Mouse (Mus musculus) MEL (cell line): ENCODE results near the gene Thbs3. TPM values are rescaled to one million over a fixed set of nuclear protein-coding genes. Genes with fewer than 3 reads are reported as not detected.
A peak's percentile ranks its signal among the peaks of the same experiment; 100 is the strongest.

ENCODE experiments used
- DNase-seq: peaks from one replicate; pipeline ENCODE4 v3.0.0; 2011; ENCODE audit warnings: low read depth, low spot score
- H3K27ac ChIP-seq: 2 replicates; pipeline ENCODE4 v1.5.1; 2012; ENCODE audit warnings: low read depth, mild to moderate bottlenecking, control low read depth, low read length, moderate library complexity; ENCODE audit not compliant: control insufficient read depth
- H3K27me3 ChIP-seq, 2 experiments: fragments of 150-350 bp in 1 of 2; sonication (generic) in 1 of 2; 2 replicates each; pipeline ENCODE4 v1.6.1; 2012; ENCODE audit warnings: low read length in 2 of 2, mild to moderate bottlenecking in 2 of 2, improper control_type of control experiment in 1 of 2, moderate library complexity in 1 of 2; ENCODE audit not compliant: insufficient read depth in 2 of 2, control insufficient read depth in 1 of 2
- H3K36me3 ChIP-seq, 2 experiments: 2 replicates each; pipeline ENCODE4 v1.6.1; 2012 to 2014; ENCODE audit warnings: low read length in 2 of 2, improper control_type of control experiment in 1 of 2, inconsistent platforms in 1 of 2, mild to moderate bottlenecking in 1 of 2; ENCODE audit not compliant: insufficient read depth in 2 of 2, control insufficient read depth in 1 of 2
- H3K4me1 ChIP-seq, 2 experiments: fragments of 150-350 bp in 1 of 2; sonication (generic) in 1 of 2; 2 replicates each; pipeline ENCODE4 v1.6.1; 2012; ENCODE audit warnings: low read length in 2 of 2, improper control_type of control experiment in 1 of 2, mild to moderate bottlenecking in 1 of 2; ENCODE audit not compliant: insufficient read depth in 2 of 2, control insufficient read depth in 1 of 2
- H3K4me3 ChIP-seq, 2 experiments: fragments of 150-350 bp in 1 of 2; sonication (generic) in 1 of 2; 2 replicates each; pipeline ENCODE4 v1.5.1; 2012; ENCODE audit warnings: low read depth in 2 of 2, low read length in 2 of 2, mild to moderate bottlenecking in 2 of 2, moderate library complexity in 2 of 2, control low read depth in 1 of 2, improper control_type of control experiment in 1 of 2; ENCODE audit not compliant: control insufficient read depth in 1 of 2, insufficient read depth in 1 of 2
- H3K79me2 ChIP-seq: 2 replicates; pipeline ENCODE4 v1.6.1; 2012; ENCODE audit warnings: mild to moderate bottlenecking, low read length, moderate library complexity; ENCODE audit not compliant: control insufficient read depth, poor library complexity, insufficient read depth
- H3K9ac ChIP-seq: 2 replicates; pipeline ENCODE4 v1.6.1; 2012; ENCODE audit warnings: low read depth, mild to moderate bottlenecking, control low read depth, low read length, moderate library complexity; ENCODE audit not compliant: control insufficient read depth, poor library complexity, severe bottlenecking
- H3K9me3 ChIP-seq: fragments of 150-350 bp; sonication (generic); replicated peaks from 2 replicates; pipeline ENCODE4 v1.6.1; 2012; ENCODE audit warnings: mild to moderate bottlenecking, low read length, improper control_type of control experiment, moderate library complexity; ENCODE audit not compliant: insufficient read depth
- BHLHE40 ChIP-seq: IDR thresholded peaks from 2 replicates; pipeline ENCODE4 v1.6.1; 2012; ENCODE audit warnings: low read depth, mild to moderate bottlenecking, inconsistent platforms, low read length, improper control_type of control experiment, borderline replicate concordance
- CTCF ChIP-seq, 3 experiments: IDR thresholded peaks in 2 of 3; conservative IDR thresholded peaks in 1 of 3; 2 replicates each; pipeline ENCODE4 v1.5.1; 2011 to 2012; ENCODE audit warnings: low read length in 3 of 3, low read depth in 2 of 3, mild to moderate bottlenecking in 2 of 3, improper control_type of control experiment in 1 of 3, inconsistent platforms in 1 of 3, mixed read lengths in 1 of 3, moderate library complexity in 1 of 3; ENCODE audit not compliant: control insufficient read depth in 1 of 3, insufficient read depth in 1 of 3, poor library complexity in 1 of 3, severe bottlenecking in 1 of 3
- E2F4 ChIP-seq: IDR thresholded peaks from 2 replicates; pipeline ENCODE4 v1.6.1; 2011; ENCODE audit warnings: low read depth, low read length, improper control_type of control experiment, borderline replicate concordance
- ETS1 ChIP-seq: IDR thresholded peaks from 2 replicates; pipeline ENCODE4 v1.6.1; 2012; ENCODE audit warnings: low read depth, mild to moderate bottlenecking, inconsistent platforms, low read length, improper control_type of control experiment, moderate library complexity
- GABPA ChIP-seq: IDR thresholded peaks from 2 replicates; pipeline ENCODE4 v1.6.1; 2012; ENCODE audit warnings: low read depth, mild to moderate bottlenecking, inconsistent platforms, low read length, improper control_type of control experiment, moderate library complexity
- HCFC1 ChIP-seq: IDR thresholded peaks from 2 replicates; pipeline ENCODE4 v1.6.1; 2012; ENCODE audit warnings: low read depth, mild to moderate bottlenecking, inconsistent platforms, low read length, improper control_type of control experiment, moderate library complexity
- KAT2A ChIP-seq: conservative IDR thresholded peaks from 2 replicates; pipeline ENCODE4 v1.6.1; 2012; ENCODE audit warnings: low read depth, low read length, improper control_type of control experiment, inconsistent platforms
- MAFK ChIP-seq: IDR thresholded peaks from 2 replicates; pipeline ENCODE4 v1.6.1; 2011; ENCODE audit warnings: low read depth, mild to moderate bottlenecking, low read length, improper control_type of control experiment, borderline replicate concordance
- MAX ChIP-seq: IDR thresholded peaks from 2 replicates; pipeline ENCODE4 v1.6.1; 2011; ENCODE audit warnings: low read length, improper control_type of control experiment
- MAZ ChIP-seq: IDR thresholded peaks from 2 replicates; pipeline ENCODE4 v1.6.1; 2012; ENCODE audit warnings: low read depth, mild to moderate bottlenecking, inconsistent platforms, low read length, improper control_type of control experiment
- MEF2A ChIP-seq: IDR thresholded peaks from 2 replicates; pipeline ENCODE4 v1.6.1; 2014; ENCODE audit warnings: low read depth, mild to moderate bottlenecking, inconsistent platforms, low read length, improper control_type of control experiment; ENCODE audit not compliant: poor library complexity, insufficient replicate concordance, severe bottlenecking; ENCODE audit errors: extremely low read depth
- MYB ChIP-seq: IDR thresholded peaks from 2 replicates; pipeline ENCODE4 v1.6.1; 2011; ENCODE audit warnings: mild to moderate bottlenecking, low read depth, low read length, improper control_type of control experiment
- MYC ChIP-seq: IDR thresholded peaks from 2 replicates; pipeline ENCODE4 v1.6.1; 2011; ENCODE audit warnings: low read depth, mild to moderate bottlenecking, low read length, improper control_type of control experiment, moderate library complexity
- NRF1 ChIP-seq: IDR thresholded peaks from 2 replicates; pipeline ENCODE4 v1.6.1; 2014; ENCODE audit warnings: low read depth, mild to moderate bottlenecking, inconsistent platforms, low read length, improper control_type of control experiment, moderate library complexity; ENCODE audit not compliant: poor library complexity, insufficient read depth, severe bottlenecking
- POLR2A ChIP-seq, 2 experiments: IDR thresholded peaks; 2 replicates each; pipeline ENCODE4 v1.6.1; 2011 to 2012; ENCODE audit warnings: low read length in 2 of 2, mild to moderate bottlenecking in 2 of 2, control low read depth in 1 of 2, improper control_type of control experiment in 1 of 2, low read depth in 1 of 2, moderate library complexity in 1 of 2; ENCODE audit not compliant: control insufficient read depth in 1 of 2, insufficient read depth in 1 of 2, poor library complexity in 1 of 2
- POLR2AphosphoS2 ChIP-seq: IDR thresholded peaks from 2 replicates; pipeline ENCODE4 v1.6.1; 2011; ENCODE audit warnings: low read length, improper control_type of control experiment
- POLR2AphosphoS5 ChIP-seq: IDR thresholded peaks from 2 replicates; pipeline ENCODE4 v1.6.1; 2012; ENCODE audit warnings: low read depth, borderline replicate concordance, mild to moderate bottlenecking, inconsistent platforms, low read length, moderate library complexity, mixed read lengths
- RAD21 ChIP-seq: IDR thresholded peaks from 2 replicates; pipeline ENCODE4 v1.6.1; 2011; ENCODE audit warnings: mild to moderate bottlenecking, low read depth, low read length, improper control_type of control experiment
- RCOR1 ChIP-seq: IDR thresholded peaks from 2 replicates; pipeline ENCODE4 v1.6.1; 2012; ENCODE audit warnings: low read depth, mild to moderate bottlenecking, inconsistent platforms, low read length, improper control_type of control experiment
- SIN3A ChIP-seq: IDR thresholded peaks from 2 replicates; pipeline ENCODE4 v1.6.1; 2012; ENCODE audit warnings: low read length, improper control_type of control experiment, inconsistent platforms
- TBP ChIP-seq: IDR thresholded peaks from 2 replicates; pipeline ENCODE4 v1.8.0; 2011; ENCODE audit warnings: low read depth, low read length, improper control_type of control experiment
- TCF12 ChIP-seq: IDR thresholded peaks from 2 replicates; pipeline ENCODE4 v1.6.1; 2014; ENCODE audit warnings: low read depth, mild to moderate bottlenecking, inconsistent platforms, low read length, improper control_type of control experiment, moderate library complexity
- UBTF ChIP-seq: IDR thresholded peaks from 2 replicates; pipeline ENCODE4 v1.6.1; 2012; ENCODE audit warnings: low read depth, mild to moderate bottlenecking, inconsistent platforms, low read length, improper control_type of control experiment, moderate library complexity, borderline replicate concordance; ENCODE audit not compliant: insufficient read depth
- USF1 ChIP-seq: IDR thresholded peaks from 2 replicates; pipeline ENCODE4 v1.6.1; 2014; ENCODE audit warnings: low read depth, mild to moderate bottlenecking, inconsistent platforms, low read length, improper control_type of control experiment, moderate library complexity
- ZC3H11A ChIP-seq: IDR thresholded peaks from 2 replicates; pipeline ENCODE4 v1.6.1; 2012; ENCODE audit warnings: low read depth, mild to moderate bottlenecking, inconsistent platforms, low read length, improper control_type of control experiment
- ZMIZ1 ChIP-seq: IDR thresholded peaks from 2 replicates; pipeline ENCODE4 v1.6.1; 2012; ENCODE audit warnings: low read depth, mild to moderate bottlenecking, inconsistent platforms, low read length, improper control_type of control experiment, moderate library complexity
- ZNF384 ChIP-seq: IDR thresholded peaks from 2 replicates; pipeline ENCODE4 v1.6.1; 2012; ENCODE audit warnings: low read depth, mild to moderate bottlenecking, inconsistent platforms, low read length, improper control_type of control experiment
- polyA plus RNA-seq, 2 experiments: library from polyadenylated mRNA; stranded (reverse) in 1 of 2; unstranded in 1 of 2; fragments of >175 nt in 1 of 2; fragments of >200 nt in 1 of 2; gene quantifications; 2 replicates each; pipeline versions ENCODE4 v1.2.1 to v1.2.4; 2012; ENCODE audit warnings: low replicate concordance in 2 of 2, low read depth in 1 of 2; ENCODE audit not compliant: insufficient read length in 2 of 2, insufficient read depth in 1 of 2, missing spikeins in 1 of 2
- total RNA-seq: library from RNA; depleted of rRNA; stranded (reverse); fragments of 300-350 nt; gene quantifications from 2 replicates; pipeline ENCODE4 v1.2.3, GENCODE M21; 2012

Gene Thbs3
- total and polyA plus RNA-seq, 3 experiments, result 1.8 to 4.9 TPM; not detected in 1

DNA sequence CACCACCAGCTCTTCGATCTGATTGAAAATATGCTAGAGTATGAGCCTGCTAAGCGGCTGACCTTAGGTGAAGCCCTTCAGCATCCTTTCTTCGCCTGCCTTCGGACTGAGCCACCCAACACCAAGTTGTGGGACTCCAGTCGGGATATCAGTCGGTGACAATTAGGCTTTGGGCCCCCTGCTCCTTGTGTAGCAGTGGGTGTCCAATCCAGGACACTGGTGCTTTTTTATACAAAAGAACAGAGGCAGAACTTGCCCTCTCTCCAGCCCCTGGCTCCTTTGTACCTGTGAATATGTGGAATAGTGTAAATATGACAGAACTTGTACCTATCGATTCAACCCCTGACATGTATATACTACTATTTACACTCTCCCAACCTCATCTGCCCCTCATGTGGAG lies 38.6 kb upstream of the Thbs3 start:
- TF ChIP-seq CTCF (IDR thresholded peaks at IDR 0.05 in 2 of 3, conservative IDR thresholded peaks at IDR 0.05 in 1 of 3; ENCODE audit: control insufficient read depth in 1 of 3, insufficient read depth in 1 of 3, low read depth in 2 of 3, low read length in 3 of 3, poor library complexity in 1 of 3, severe bottlenecking in 1 of 3) (no peak), MAX (no peak), NRF1 (no peak), RCOR1 (no peak), USF1 (no peak), ZC3H11A (no peak), RAD21 (no peak), KAT2A (no peak), ZNF384 (no peak), MYC (no peak), E2F4 (no peak), BHLHE40 (no peak)
- H3K27me3 ChIP-seq, result no peaks in the 10 kb centered on the region
- H3K4me3 ChIP-seq, result no peak overlapping the region
- H3K9ac ChIP-seq, result peak overlapping the region; percentile 47
- H3K36me3 ChIP-seq, result peaks cover 23 to 33% of the 10 kb centered on the region in 2 experiments
- H3K4me1 ChIP-seq, result peaks cover 3 to 22% of the 10 kb centered on the region in 2 experiments; a peak in 3 of 4 replicates
- H3K27ac ChIP-seq, result peak overlapping the region; percentile 42
- no peaks in the 10 kb centered on the region for H3K9me3 ChIP-seq
- H3K79me2 ChIP-seq, result peaks cover 23% of the 10 kb centered on the region
- no peak for DNase-seq

DNA sequence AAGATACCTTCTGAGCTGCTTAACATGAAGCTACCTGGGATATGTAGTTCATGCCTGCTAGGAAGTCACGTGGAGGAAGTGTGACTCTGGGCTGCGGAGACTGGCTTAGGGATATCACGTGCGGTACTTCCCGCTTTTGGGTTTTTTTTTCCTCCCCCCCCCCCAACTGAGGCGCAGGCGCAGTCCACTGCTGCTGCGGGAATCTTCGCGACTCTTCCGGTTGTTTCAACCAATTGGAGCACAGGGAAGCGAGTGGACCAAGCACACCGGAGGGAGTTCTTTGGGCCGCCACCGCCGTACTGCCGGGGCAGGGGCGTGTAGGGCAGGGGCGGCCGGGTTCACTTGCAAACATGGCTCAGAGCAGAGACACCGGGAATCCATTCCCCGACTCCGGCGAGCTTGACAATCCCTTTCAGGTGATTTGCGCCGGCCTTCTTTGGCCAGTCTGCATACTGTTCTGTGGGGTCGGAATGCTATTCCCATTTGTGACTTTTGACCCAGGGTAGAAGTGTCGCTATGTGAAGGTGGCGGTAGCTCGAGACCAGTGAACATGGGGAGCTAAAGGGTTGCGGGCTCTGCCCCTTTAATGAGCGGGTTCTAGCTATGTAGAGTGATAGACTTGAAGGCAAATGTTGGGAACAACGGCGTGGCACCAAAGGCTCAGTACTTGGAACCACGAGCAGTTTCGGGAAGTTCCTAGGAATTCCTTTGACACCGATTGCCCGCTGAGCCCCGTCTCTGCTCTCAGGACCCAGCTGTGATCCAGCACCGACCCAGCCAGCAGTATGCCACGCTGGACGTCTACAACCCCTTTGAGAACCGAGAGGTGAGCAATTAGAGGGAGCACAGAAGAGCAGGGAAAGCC lies 37.5 kb upstream of the Thbs3 start, which contains the start of gene Scamp3:
Gene Scamp3 (plus strand): TSS at position 232 of the 865 bp plus-strand sequence.
- Histone ChIP-seq H3K79me2 (peaks cover 23% of the 10 kb centered on the region), H3K4me1 (peaks cover 7 to 31% of the 10 kb centered on the region in 2 experiments; a peak in 3 of 4 replicates), H3K9ac (peak within 1 kb of the TSS; percentile 85), H3K27ac (peak within 1 kb of the TSS; percentile 71), H3K9me3 (no peaks in the 10 kb centered on the region), H3K36me3 (peaks cover 26 to 33% of the 10 kb centered on the region in 2 experiments), H3K4me3 (peak within 1 kb of the TSS; percentile 58 to 91), H3K27me3 (no peaks in the 10 kb centered on the region)
- DNase-seq, result peak; percentile 99
- TF ChIP-seq ZNF384, result peak; percentile 99
- TF ChIP-seq POLR2AphosphoS5, result no peak; the same call in 1 of the 2 replicates
- TF ChIP-seq MAFK, result no peak
- no peak for TF ChIP-seq MYB
- TF ChIP-seq POLR2AphosphoS2, result peak; percentile 100
- TF ChIP-seq MEF2A, result no peak
- TF ChIP-seq GABPA, result no peak
- TF ChIP-seq TBP, result peak; percentile 57
- peak; percentile 93 for TF ChIP-seq ZMIZ1
- TF ChIP-seq SIN3A, result peak; percentile 93
- TF ChIP-seq MYC, result peak; percentile 96
- TF ChIP-seq ZC3H11A, result no peak
- peak; percentile 87 to 91 for TF ChIP-seq POLR2A (IDR thresholded peaks at IDR 0.05; ENCODE audit: control insufficient read depth in 1 of 2, insufficient read depth in 1 of 2, low read depth in 1 of 2, low read length in 2 of 2, poor library complexity in 1 of 2)
- TF ChIP-seq KAT2A, result peak; percentile 85; the same call in 1 of the 2 replicates
- no peak for TF ChIP-seq RAD21
- peak; percentile 59; the same call in 1 of the 2 replicates for TF ChIP-seq TCF12
- TF ChIP-seq UBTF, result no peak
- peak; percentile 99 for TF ChIP-seq HCFC1
- TF ChIP-seq MAZ, result peak; percentile 97
- peak; percentile 99 for TF ChIP-seq BHLHE40
- 0 out of 6 replicates have a peak, but pooled peaks of 1 of the 3 experiments have one; percentile 5 for TF ChIP-seq CTCF (IDR thresholded peaks at IDR 0.05 in 2 of 3, conservative IDR thresholded peaks at IDR 0.05 in 1 of 3; ENCODE audit: control insufficient read depth in 1 of 3, insufficient read depth in 1 of 3, low read depth in 2 of 3, low read length in 3 of 3, poor library complexity in 1 of 3, severe bottlenecking in 1 of 3)
- TF ChIP-seq NRF1, result peak; percentile 90
- TF ChIP-seq ETS1, result no peak; the same call in 1 of the 2 replicates
